Mouse (Mus musculus) hindbrain, embryonic 13.5 days (tissue): ENCODE results near the gene Catsper3. TPM values are rescaled to one million over a fixed set of nuclear protein-coding genes. Genes with fewer than 3 reads are reported as not detected.

ENCODE experiments used
- ATAC-seq: fragments of 200-750 bp; cut with Nextera tagmentation; 2 replicates; pipeline ENCODE4 v1.8.0; 2017; ENCODE audit warnings: moderate TSS enrichment; ENCODE audit not compliant: low FRiP score
- H3K27ac ChIP-seq: fragments of 300-500 bp; sonication (generic); 2 replicates; pipeline ENCODE4 v1.5.1; 2015; ENCODE audit warnings: inconsistent platforms, mild to moderate bottlenecking, moderate library complexity
- H3K27me3 ChIP-seq: fragments of 300-500 bp; sonication (generic); 2 replicates; pipeline ENCODE4 v1.6.1; 2015; ENCODE audit warnings: mild to moderate bottlenecking, inconsistent platforms
- H3K36me3 ChIP-seq: fragments of 300-500 bp; sonication (generic); 2 replicates; pipeline ENCODE4 v1.6.1; 2015; ENCODE audit warnings: mild to moderate bottlenecking, inconsistent platforms
- H3K4me1 ChIP-seq: fragments of 300-500 bp; sonication (generic); replicated peaks from 2 replicates; pipeline ENCODE4 v1.6.1; 2015; ENCODE audit warnings: inconsistent platforms
- H3K4me2 ChIP-seq: fragments of 300-500 bp; sonication (generic); 2 replicates; pipeline ENCODE4 v1.6.1; 2015; ENCODE audit warnings: inconsistent platforms, mild to moderate bottlenecking, moderate library complexity
- H3K4me3 ChIP-seq: fragments of 300-500 bp; sonication (generic); 2 replicates; pipeline ENCODE4 v1.5.1; 2015; ENCODE audit warnings: mild to moderate bottlenecking, inconsistent platforms
- H3K9ac ChIP-seq: fragments of 300-500 bp; sonication (generic); 2 replicates; pipeline ENCODE4 v1.6.1; 2015; ENCODE audit warnings: mild to moderate bottlenecking, inconsistent platforms
- H3K9me3 ChIP-seq: fragments of 300-500 bp; sonication (generic); 2 replicates; pipeline ENCODE4 v1.6.1; 2016; ENCODE audit warnings: inconsistent platforms
- WGBS: fragments of 180-500 bp; shearing (Covaris S2); methylation state at CpG from one replicate; pipeline ENCODE4 v1.1.7; 2015; 5-methylcytosine and 5-hydroxymethylcytosine counted together
- polyA plus RNA-seq: library from polyadenylated mRNA; unstranded; fragments of >200 nt; fragmentation: Nextera tagmentation; extraction: Ambion mirVana; gene quantifications from 2 replicates; pipeline ENCODE4 v1.2.1, GENCODE M21; 2015

The Catsper3 gene
- polyA plus RNA-seq, result not detected in 2 replicates

DNA sequence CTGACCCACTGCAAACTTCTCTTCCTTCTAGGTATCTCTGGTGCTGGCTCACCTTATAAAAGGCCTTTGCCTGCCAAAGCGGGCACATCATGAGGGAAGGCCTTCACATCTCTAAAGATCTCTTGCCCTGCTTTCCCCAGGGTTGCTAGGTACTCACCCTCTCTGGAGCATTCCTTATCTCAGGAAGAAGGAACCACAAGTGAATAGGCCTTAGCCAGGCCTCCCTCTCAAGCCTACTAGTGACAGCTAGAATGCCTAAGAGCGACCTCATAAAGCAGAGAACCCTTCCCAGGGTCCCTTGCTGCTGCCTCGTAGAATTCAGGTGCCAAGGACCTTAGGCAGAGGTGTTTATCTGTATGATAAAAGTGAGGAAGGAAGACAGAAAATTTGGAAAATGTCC is at the start of gene Catsper3:
Gene Catsper3 (plus strand): TSS at position 301 of the 400 bp plus-strand sequence.
- H3K4me2 ChIP-seq, result no peak within 1 kb of the TSS
- 95% methylated on average over 3 of the region's 3 CpGs for WGBS
- H3K27me3 ChIP-seq, result no peaks in the 10 kb centered on the region
- no peak within 1 kb of the TSS for H3K4me3 ChIP-seq
- H3K9me3 ChIP-seq, result no peaks in the 10 kb centered on the region
- H3K9ac ChIP-seq, result no peak within 1 kb of the TSS
- no peak for ATAC-seq
- no peaks in the 10 kb centered on the region for H3K4me1 ChIP-seq
- no peaks in the 10 kb centered on the region for H3K36me3 ChIP-seq
- H3K27ac ChIP-seq, result no peak within 1 kb of the TSS

DNA sequence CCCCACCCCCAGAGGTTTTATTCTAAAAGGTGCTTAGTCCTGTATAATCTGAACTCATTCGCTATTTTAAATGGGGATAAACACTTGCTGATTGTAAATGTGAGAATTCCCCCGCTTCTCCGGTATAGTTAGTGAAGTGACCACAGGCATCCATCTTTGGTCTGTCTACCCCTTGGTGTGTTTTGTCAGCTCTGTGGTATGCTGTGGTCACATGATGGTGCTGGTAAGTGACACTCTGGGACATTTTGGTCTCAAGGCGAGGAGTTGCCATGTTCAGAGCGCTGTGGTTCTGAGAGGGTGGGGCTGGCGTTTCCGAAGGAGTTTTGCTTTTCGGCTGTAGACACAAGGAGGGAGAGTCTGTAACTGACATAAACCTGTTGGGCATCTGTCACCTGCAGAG is 46.5 kb upstream of the Catsper3 start:
- no peak for ATAC-seq
- H3K9me3 ChIP-seq, result no peaks in the 10 kb centered on the region
- H3K27ac ChIP-seq, result no peak overlapping the region
- no peak overlapping the region for H3K9ac ChIP-seq
- 93% methylated on average over 8 of the region's 8 CpGs for WGBS
- H3K36me3 ChIP-seq, result no peaks in the 10 kb centered on the region; the same call in 1 of the 2 replicates
- H3K4me3 ChIP-seq, result no peak overlapping the region
- H3K4me1 ChIP-seq, result no peaks in the 10 kb centered on the region
- H3K27me3 ChIP-seq, result no peaks in the 10 kb centered on the region
- H3K4me2 ChIP-seq, result no peak overlapping the region

DNA sequence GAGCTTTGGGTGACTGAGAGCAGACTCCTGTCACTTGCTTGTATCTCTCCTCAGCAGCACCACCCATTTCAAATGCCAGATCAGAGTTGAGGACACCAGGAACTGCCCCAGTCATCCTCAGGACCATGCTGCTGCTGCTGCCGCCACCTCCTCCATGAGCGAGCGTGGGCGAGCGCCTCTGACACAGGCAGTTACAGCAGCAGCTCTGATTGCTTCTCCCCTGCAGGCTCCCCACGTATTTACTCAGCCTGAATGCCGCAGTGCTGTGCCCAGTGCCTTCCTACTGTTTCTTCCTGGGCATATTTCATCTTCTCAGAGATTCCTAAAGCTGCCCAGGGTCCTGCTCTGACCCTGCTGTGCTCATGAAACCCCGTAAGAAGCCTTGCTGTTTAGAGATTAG is 42.1 kb upstream of the Catsper3 start:
- Histone ChIP-seq H3K27ac (no peak overlapping the region), H3K9ac (no peak overlapping the region), H3K4me3 (no peak overlapping the region), H3K36me3 (no peaks in the 10 kb centered on the region; the same call in 1 of the 2 replicates), H3K27me3 (no peaks in the 10 kb centered on the region), H3K4me2 (no peak overlapping the region), H3K9me3 (no peaks in the 10 kb centered on the region), H3K4me1 (no peaks in the 10 kb centered on the region)
- ATAC-seq, result no peak
- 70% methylated on average over 8 of the region's 8 CpGs for WGBS

DNA sequence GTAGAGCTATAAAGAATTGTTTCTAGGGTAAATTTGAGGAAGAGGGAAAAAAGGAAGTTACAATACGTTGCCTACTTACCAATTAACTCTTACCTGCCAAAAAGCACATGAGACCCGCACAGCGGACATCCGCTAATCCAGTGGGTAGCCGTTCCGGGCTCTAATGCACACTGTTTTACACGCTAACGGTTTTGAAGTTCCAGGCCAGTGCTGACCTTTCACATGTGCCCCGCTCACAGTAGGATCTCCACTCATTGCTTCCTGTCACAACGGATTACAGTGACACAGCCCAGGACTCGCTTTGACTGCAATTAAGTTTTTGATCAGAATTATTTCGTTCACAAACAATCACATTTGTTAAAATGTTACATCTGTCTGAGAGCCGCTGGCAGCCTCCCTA is 30.0 kb upstream of the Catsper3 start:
- Histone ChIP-seq H3K4me1 (peaks cover 6% of the 10 kb centered on the region; the same call in 1 of the 2 replicates), H3K27me3 (no peaks in the 10 kb centered on the region), H3K9me3 (no peaks in the 10 kb centered on the region), H3K4me2 (no peak overlapping the region), H3K36me3 (no peaks in the 10 kb centered on the region), H3K27ac (no peak overlapping the region), H3K9ac (no peak overlapping the region), H3K4me3 (no peak overlapping the region)
- no peak for ATAC-seq
- 76% methylated on average over 13 of the region's 13 CpGs for WGBS

DNA sequence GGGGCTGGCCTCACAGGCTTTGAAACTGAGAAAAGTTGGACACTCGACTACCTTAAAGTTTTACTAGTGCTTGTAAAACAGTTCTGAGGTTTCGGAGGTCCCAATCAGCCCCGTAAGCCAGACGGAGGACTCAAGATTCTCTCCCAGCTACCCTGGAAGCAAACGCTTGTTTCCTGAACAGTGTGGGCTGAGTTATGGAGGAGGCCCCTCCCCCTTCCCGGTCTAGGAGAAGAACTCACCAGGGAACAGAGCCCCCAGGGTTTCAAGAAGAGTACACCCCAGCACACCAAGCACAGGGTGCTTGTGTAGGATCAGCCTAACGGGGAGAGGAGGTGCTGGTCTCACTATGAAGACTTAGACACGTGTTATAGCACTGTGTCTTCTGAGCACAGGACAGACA is 27.6 kb upstream of the Catsper3 start:
- Histone ChIP-seq H3K9me3 (no peaks in the 10 kb centered on the region), H3K9ac (no peak overlapping the region), H3K27me3 (no peaks in the 10 kb centered on the region), H3K27ac (no peak overlapping the region), H3K4me3 (no peak overlapping the region), H3K36me3 (no peaks in the 10 kb centered on the region), H3K4me2 (no peak overlapping the region), H3K4me1 (0 out of 2 replicates have a peak, but pooled peaks cover 7% of the 10 kb centered on the region)
- WGBS, result 48% methylated on average over 8 of the region's 8 CpGs
- ATAC-seq, result no peak

DNA sequence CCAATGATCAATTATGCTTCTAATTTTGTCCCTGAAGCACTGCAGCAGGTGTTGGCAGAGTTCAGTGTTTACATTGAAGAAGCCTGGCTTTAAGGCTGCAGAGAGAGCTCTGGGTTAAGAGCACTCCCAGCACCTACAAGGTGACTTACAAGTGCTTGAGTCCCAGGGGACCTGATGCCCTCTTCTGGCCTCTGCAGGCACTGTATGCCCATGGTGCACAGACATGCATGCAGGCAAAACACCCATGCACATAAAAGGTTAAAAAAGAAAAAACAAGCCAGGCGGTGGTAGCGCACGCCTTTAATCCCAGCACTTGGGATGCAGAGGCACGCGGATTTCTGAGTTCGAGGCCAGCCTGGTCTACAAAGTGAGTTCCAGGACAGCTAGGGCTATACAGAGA is 26.7 kb upstream of the Catsper3 start:
- H3K27ac ChIP-seq, result no peak overlapping the region
- H3K36me3 ChIP-seq, result no peaks in the 10 kb centered on the region
- H3K9me3 ChIP-seq, result no peaks in the 10 kb centered on the region
- H3K4me3 ChIP-seq, result no peak overlapping the region
- WGBS, result 83% methylated on average over 6 of the region's 6 CpGs
- no peak overlapping the region for H3K4me2 ChIP-seq
- H3K27me3 ChIP-seq, result no peaks in the 10 kb centered on the region
- H3K4me1 ChIP-seq, result 0 out of 2 replicates have a peak, but pooled peaks cover 7% of the 10 kb centered on the region
- no peak for ATAC-seq
- H3K9ac ChIP-seq, result no peak overlapping the region

DNA sequence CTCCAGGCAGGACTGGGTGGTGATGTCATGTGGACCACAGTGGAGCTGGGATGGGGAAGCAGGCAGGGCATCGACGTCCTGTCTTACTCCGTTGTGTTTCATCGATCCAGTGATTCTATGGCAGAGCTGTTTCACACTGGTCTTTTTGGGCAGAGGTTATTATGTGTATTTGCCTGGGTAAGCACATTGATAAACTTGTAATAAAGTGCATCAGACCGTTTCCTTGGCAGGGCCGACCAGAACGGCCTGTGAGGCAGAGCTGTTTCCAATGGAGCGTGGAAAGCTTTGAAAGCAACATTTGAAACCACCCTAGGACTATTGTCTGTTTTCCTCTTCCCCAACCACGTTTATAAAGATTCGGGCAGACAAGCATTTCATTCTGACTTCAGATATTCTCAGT is 23.8 kb upstream of the Catsper3 start:
- WGBS, result 51% methylated on average over 10 of the region's 10 CpGs
- H3K4me1 ChIP-seq, result 0 out of 2 replicates have a peak, but pooled peaks cover 7% of the 10 kb centered on the region
- no peaks in the 10 kb centered on the region for H3K9me3 ChIP-seq
- H3K36me3 ChIP-seq, result no peaks in the 10 kb centered on the region
- no peak overlapping the region for H3K4me3 ChIP-seq
- no peak overlapping the region for H3K27ac ChIP-seq
- H3K27me3 ChIP-seq, result no peaks in the 10 kb centered on the region
- no peak for ATAC-seq
- no peak overlapping the region for H3K9ac ChIP-seq
- H3K4me2 ChIP-seq, result no peak overlapping the region

DNA sequence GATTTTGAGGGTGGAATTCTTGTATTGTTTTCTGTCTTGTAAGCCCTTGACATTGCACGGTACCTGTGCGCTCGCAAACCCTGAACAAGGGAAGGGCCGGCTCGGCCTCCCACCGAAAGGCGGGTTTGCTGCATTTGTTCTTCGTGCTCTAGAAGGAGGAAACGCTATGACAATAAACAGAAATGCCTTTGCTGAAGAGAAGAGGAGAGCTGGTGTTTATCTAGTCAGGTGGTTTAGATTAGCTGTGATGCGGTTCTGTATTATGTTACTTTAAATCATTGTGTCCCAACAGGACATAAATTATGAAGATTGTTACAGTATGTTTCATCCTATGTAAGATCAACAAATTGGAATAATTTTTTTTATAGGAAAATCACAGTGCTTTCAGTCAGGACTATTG is 22.9 kb upstream of the Catsper3 start:
- Histone ChIP-seq H3K9ac (no peak overlapping the region), H3K27me3 (no peaks in the 10 kb centered on the region), H3K4me3 (no peak overlapping the region), H3K9me3 (no peaks in the 10 kb centered on the region), H3K27ac (no peak overlapping the region), H3K4me1 (0 out of 2 replicates have a peak, but pooled peaks cover 7% of the 10 kb centered on the region), H3K4me2 (no peak overlapping the region), H3K36me3 (no peaks in the 10 kb centered on the region)
- WGBS, result 77% methylated on average over 10 of the region's 10 CpGs
- no peak for ATAC-seq

DNA sequence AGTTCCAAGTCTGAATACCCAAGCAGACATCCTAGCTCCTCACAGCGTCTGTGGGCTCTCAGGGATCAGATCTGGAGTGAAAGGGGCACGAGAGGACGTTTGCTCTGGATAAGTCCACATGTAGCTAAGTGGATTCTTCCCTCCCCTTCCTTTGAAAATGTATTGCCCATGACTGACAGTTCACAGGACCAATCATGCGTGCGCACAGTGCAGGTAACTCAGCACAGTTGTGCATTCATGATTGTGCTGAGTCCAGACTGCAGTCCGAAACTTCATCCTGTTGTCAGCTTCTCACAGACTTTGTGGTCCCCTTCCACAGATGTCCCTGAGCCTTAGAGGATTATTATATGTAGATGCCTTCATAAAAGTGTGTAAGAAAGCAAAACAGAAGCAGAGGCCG is 10.0 kb upstream of the Catsper3 start:
- H3K4me1 ChIP-seq, result no peaks in the 10 kb centered on the region
- no peak overlapping the region for H3K4me2 ChIP-seq
- no peaks in the 10 kb centered on the region for H3K27me3 ChIP-seq
- no peak overlapping the region for H3K9ac ChIP-seq
- no peak for ATAC-seq
- H3K4me3 ChIP-seq, result no peak overlapping the region
- H3K9me3 ChIP-seq, result no peaks in the 10 kb centered on the region
- 86% methylated on average over 7 of the region's 7 CpGs for WGBS
- no peaks in the 10 kb centered on the region for H3K36me3 ChIP-seq
- H3K27ac ChIP-seq, result no peak overlapping the region

DNA sequence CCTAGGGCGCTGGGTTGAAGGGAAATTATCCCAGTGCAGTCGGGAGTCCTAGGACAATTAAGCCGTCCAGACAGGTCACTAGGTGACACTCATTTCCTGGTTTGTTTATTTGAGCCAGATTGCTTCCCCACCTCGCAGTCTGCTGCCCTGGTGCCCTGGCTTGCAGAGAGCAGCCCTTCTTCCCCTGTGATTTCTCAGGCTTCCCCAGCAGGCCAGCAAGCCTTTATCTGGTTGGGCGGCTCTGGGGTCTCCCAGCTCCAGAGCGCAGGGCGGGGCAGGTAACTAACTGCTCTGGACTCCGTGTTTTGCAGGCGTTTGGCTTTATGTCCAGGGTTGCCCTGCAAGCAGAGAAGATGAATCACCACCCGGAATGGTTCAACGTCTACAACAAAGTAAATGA is 9.3 kb upstream of the Catsper3 start:
- Histone ChIP-seq H3K27me3 (no peaks in the 10 kb centered on the region), H3K4me1 (no peaks in the 10 kb centered on the region)
- WGBS, result 73% methylated on average over 11 of the region's 11 CpGs

DNA sequence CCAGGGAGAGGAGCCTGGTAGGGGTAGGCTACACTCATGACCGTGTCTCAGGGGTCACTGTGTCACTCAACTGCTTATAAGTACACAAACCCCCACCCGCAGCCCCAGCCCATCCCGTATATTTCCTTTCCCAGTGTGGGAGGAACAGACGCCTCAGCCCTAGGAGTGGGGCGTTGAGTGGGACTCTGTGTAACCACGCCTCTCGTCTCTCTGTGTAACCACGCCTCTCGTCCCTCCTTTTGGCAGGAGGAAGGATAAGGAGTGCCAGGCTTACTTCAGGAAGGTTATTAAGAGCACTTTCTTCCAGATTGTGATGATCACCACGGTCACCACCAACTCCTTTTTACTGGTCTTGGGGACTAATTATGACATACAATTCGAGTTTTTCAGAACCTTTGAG is 1.8 kb downstream of the Catsper3 start:
- 84% methylated on average over 11 of the region's 11 CpGs for WGBS
- Histone ChIP-seq H3K36me3 (no peaks in the 10 kb centered on the region), H3K27ac (no peak overlapping the region), H3K4me1 (no peaks in the 10 kb centered on the region), H3K4me2 (no peak overlapping the region), H3K4me3 (no peak overlapping the region), H3K27me3 (no peaks in the 10 kb centered on the region), H3K9me3 (no peaks in the 10 kb centered on the region), H3K9ac (no peak overlapping the region)
- ATAC-seq, result no peak

More for the DNA sequence above, 9.3 kb upstream of the Catsper3 start:
- no peak for ATAC-seq
- H3K9me3 ChIP-seq, result no peaks in the 10 kb centered on the region
- no peaks in the 10 kb centered on the region for H3K36me3 ChIP-seq
- no peak overlapping the region for H3K4me2 ChIP-seq
- no peak overlapping the region for H3K4me3 ChIP-seq
- H3K9ac ChIP-seq, result no peak overlapping the region
- no peak overlapping the region for H3K27ac ChIP-seq

DNA sequence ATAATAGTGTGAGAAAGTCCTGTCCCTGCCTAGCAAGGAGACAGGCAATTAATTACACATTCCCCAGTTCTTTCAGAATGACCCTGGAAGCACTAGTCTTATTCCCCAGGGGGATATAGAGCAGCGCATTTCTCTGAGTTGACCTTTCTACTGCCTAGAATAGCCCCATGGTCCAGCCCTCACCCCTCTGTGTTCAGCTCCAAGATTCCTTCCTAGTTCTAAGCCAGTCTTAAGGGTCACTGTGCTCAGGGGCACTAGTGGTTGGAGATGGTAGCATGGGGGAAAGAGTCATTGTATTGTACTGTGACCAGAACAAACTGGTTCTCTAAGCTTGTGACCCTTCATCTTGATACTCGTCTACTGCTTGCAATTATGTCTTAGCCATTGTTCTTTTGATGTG is 16.9 kb downstream of the Catsper3 start:
- H3K27me3 ChIP-seq, result no peaks in the 10 kb centered on the region
- ATAC-seq, result no peak
- no peaks in the 10 kb centered on the region for H3K36me3 ChIP-seq
- no peak overlapping the region for H3K27ac ChIP-seq
- H3K9ac ChIP-seq, result no peak overlapping the region
- no peak overlapping the region for H3K4me2 ChIP-seq
- H3K9me3 ChIP-seq, result no peaks in the 10 kb centered on the region
- H3K4me1 ChIP-seq, result no peaks in the 10 kb centered on the region
- H3K4me3 ChIP-seq, result no peak overlapping the region
- WGBS, result 68% methylated on average over 2 of the region's 2 CpGs

DNA sequence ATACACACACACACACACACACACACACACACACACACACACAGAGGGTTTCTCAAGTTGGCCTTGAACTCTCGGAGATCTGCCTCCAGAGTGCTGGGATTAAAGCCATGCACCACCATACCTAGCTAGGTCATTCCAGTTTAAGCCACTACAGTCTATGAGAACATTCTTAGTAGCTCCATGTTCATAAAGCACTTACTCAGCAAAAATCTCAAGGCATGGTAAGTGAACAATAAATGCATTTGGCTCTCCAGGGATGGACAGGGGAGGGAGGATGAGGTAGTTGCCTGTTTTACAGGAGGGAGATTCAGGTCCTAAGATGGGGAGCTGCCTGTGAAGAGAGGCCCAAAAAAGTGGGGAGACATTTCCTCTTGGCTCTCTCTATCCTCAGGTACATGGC is 19.6 kb downstream of the Catsper3 start:
- Histone ChIP-seq H3K27me3 (no peaks in the 10 kb centered on the region), H3K4me3 (no peak overlapping the region), H3K4me2 (no peak overlapping the region), H3K4me1 (no peaks in the 10 kb centered on the region), H3K27ac (no peak overlapping the region), H3K36me3 (no peaks in the 10 kb centered on the region), H3K9ac (no peak overlapping the region), H3K9me3 (no peaks in the 10 kb centered on the region)
- WGBS, result 100% methylated on average over 1 of the region's 1 CpGs
- no peak for ATAC-seq
